Mouse (Mus musculus) cerebellum, postnatal 25 days (tissue): ENCODE results near the gene Tmem51.
"Not testable (repeated sequence)": the region's sequence is repeated elsewhere in the genome, so short reads cannot be mapped to it uniquely, and the experiment has no call there.

Experiments used
- DNase-seq, 2 experiments: peaks; one replicate each; pipeline ENCODE4 v3.0.0; 2021; ENCODE audit warnings: mixed read lengths in 2 of 2

The Tmem51 gene

DNA sequence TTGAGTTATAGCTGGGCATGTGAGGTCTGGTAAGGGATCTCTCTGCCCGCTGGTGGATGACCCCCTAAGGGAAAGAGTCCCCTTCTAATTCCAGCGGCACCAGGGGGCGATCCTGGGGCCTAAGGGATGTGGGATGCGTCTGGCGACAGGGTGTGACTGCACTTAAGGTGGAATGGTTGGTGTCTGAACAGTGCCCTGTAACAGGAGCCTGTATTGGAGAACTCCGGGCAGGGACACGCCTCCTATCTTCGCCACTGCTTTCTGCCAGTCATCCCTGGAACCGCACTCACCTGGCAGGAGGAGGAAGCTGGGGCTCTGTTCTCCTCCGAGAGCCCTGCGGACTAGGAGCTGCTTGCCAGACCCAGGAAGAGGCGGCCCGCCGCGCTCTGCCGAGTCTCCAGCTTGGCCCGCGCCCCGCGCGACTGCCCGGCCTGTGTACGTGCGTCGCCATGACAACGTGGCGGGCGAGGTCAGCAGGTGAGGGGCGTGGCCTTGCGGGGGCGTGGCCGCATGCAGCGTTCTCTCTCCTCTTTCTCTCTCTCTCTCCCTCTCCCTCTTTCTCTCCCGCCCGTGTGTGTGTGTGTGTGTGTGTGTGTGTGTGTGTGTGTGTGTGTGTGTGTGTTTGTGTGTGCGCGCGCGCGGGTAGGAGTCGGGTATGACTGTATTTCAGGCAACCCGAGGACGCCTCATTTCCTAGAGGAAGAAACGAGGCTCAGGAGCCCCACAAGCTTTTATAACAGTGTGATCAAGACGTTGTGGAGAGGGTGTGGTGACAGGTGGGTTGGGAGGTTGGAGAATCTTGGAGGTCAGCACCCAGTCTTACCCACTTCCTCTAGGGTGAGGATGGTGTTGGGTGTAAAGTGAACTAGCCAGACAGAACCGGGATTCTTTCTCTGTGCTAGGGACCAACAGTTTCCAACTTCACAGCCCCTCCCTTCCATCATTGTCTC lies 69.2 kb downstream of the Tmem51 start, which contains the start of gene Fhad1:
TSS of gene Fhad1 (minus strand) at position 424 of the 950 bp plus-strand sequence.
- peak; percentile 81 to 89 for DNase-seq

DNA sequence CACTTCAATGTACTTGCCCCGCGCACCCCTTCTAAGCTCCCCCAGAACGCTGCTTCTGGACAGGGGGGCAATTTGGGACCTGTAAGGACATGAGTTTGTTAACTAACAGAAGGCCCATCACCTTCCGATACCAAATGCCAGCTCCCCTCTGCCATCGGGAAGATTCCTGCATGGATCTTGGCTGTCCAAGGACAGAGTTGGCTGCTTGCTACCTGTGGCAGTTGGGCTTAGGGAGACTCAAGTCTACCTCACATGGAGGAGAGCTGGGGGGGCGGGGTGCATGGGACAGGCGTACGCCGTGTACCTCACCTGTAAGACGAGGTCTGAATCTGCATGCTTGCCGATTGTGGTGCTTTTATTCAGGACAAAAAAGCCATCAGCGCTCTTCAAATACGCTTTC lies 72.9 kb downstream of the Tmem51 start:
- DNase-seq = peak in 1 of 2 experiments; percentile 36

DNA sequence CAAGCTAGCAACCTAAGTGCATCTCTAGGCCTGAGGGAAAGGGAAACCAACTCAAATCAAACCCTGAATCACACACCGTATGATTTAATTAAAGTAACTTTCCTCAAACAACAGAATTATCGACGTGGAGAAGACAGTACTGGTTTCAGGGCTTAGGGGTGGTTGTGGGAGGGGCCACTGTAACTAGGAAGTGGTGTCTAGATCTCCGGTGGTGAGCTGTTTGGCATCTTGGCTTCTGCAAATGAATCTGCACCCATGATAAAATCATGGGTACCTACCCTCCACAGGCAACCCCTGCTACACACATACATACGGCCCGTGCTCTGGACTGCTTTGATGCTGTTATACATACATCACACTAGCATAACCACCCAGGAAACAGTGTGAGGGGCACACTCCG lies 73.7 kb downstream of the Tmem51 start:
- no peak for DNase-seq

DNA sequence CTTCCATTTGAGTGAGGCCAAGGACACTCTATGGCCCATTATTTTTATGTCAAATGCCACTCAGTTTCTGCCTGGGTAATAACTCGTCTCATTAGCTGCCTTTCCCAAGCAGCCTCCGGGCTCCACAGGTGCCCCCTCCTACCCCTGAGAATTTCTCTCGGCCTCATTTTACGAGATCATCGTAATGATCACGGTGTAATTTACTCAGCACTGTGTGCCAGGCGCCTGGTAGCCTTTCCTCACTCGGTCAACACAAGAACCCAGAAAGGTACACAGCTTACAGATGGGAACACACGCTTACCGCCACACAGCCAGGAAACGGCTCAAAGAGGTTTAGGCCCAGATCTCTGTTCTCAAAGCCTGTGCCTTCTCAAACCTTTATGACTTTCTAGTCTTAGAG lies 75.9 kb downstream of the Tmem51 start:
- no peak for DNase-seq

DNA sequence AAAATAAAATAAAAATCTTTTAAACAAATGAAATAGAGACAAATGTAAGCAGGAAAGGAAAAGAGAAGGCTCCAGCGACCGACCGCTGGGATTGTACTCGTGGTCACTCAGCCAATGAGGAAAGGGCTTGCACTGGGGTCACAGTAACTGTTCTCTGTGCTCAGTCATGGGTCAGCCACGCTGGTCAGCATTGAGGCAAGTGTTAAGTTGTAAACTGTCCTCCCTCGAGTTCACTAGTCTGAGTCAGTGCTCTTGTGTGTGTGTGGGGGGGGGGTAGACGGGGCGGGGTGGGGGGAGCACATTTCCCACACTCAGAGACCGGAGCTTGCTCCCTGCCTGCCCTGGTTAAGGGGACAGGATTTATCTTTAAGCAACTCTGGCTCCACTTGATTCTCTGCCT lies 83.5 kb downstream of the Tmem51 start:
- no peak for DNase-seq

DNA sequence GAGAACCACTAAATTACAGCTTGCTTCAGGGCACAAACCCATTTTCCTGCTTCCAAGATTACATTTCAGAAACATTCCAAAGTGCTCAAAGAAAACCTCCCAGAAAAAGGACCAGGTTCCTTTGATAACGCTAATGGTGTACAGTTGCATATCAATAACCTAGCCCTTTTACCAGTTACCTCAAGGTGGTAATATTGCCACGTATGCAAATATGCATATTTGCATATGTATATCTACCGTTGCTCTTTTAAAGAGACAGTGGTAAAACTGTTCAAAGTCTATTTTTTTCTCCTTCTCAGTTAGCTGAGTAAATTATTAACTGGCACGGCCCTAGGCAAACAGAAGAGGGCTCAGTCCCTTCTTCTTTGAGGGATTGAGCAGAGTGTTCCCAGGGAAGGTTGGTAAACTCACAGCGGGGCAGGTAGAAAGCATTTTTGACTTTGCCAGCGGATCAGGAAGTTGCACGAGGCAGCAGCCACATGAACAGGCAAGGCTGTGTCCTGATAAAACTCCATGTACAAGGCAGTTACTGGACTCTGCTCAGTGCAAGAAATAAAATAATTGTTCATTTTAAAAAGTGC lies 84.5 kb downstream of the Tmem51 start:
- DNase-seq = no peak

DNA sequence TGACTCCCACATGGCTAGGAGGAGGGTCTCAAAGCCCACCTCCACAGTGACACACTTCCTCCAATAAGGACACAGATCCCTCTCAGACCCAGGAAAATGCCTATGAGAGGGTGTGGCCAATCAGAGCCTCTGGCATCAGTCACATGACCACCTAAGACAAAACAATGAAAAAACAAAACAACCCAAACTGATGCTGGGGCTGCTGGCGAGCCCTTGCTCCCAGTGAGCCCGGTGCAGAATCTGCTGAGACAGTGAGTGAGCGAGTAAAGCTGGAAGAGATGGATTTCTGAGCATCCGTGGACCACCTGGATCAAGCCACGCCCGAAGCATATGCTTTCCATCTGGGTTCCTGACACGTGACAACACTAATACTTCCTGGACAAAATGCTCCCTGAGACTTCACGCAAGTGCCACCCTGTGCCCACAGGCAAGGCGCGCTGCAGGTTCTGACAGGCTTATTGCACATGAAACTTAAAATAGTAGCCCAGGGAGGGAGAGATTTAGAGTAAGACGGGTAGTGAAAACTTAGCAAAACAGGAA lies 85.8 kb downstream of the Tmem51 start:
- peak; percentile 46 to 63 for DNase-seq

DNA sequence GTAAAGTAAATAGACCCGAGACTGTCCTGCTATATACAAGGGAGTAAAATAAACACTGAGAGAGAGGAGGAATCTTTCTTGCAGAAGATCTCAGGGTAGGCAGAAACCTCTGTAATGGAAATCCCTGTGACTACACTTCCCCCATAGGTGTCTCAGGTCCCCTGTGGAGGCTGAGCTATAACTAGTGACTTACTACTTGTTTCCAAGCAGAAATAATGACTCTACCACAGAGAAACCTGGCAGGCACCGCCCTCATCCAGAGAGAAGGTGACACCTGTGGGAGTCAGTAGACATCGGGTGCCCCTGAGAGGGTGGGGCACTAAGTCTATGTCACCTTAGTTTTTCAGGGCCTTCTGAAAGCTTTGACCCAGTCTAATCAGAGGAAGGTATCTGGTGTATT lies 87.2 kb downstream of the Tmem51 start:
- no peak for DNase-seq

DNA sequence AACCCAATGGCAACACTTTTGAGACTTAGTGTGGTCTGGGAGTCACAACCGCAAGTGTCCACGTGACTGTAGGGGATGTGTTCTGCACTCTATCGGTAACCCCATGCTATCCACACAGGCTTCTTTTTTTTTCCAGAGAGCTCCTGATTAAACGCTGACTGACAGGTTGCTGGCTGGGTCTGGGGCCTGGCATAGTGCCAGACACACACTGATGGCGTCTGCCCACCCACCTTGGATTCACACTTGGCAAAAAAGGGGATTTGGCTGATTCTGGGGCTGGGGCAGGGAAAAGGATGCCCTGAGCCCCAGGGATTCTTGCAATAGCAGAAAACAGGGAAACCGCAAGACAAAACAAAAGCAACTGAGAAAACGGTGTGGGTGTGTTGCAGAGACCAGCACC lies 88.0 kb downstream of the Tmem51 start:
- no peak for DNase-seq

DNA sequence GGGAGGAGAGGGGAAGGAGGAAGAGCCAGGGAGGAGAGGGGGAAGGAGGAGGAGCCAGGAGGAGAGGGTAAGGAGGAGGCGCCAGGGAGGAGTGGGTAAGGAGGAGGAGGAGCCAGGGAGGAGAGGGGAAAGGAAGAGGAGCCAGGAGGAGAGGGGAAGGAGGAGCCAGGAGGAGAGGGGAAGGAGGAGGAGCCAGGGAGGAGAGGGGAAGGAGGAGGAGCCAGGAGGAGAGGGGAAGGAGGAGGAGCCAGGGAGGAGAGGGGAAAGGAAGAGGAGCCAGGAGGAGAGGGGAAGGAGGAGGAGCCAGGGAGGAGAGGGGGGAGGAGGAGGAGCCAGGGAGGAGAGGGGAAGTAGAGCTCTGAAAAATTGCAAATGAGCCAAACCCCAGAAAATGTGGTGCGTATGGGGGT lies 90.0 kb downstream of the Tmem51 start:
- not testable (repeated sequence) for DNase-seq

DNA sequence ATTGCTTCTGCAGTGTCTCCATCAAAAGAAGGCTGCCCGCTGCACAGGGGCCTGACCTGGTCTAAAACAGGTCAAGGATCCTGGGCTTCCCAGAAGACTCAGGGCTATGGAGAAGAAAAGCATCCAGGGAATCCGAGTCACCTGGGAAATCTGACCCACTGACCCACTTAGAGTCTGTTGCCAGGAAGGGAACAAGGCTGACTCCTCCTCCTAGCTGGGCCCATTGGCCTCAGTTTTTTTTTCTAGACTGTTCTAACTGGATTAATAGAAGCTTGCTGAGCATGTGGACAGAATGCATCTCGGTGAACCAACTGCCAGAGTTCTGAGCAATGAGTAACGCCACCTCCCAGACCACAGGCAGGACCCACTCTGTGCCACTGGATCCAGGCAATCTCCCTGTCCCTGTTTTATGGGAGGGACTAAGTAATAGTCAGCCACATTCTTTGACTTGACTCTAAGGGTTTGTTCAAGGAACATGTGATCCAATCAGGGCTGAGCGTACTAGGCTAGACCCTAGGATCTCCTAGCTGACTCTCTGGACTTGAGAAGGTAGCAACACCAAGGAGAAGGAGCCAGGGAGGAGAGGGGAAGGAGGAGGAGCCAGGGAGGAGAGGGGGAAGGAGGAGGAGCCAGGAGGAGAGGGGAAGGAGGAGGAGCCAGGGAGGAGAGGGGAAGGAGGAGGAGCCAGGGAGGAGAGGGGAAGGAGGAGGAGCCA lies 90.6 kb downstream of the Tmem51 start:
- DNase-seq = no peak

DNA sequence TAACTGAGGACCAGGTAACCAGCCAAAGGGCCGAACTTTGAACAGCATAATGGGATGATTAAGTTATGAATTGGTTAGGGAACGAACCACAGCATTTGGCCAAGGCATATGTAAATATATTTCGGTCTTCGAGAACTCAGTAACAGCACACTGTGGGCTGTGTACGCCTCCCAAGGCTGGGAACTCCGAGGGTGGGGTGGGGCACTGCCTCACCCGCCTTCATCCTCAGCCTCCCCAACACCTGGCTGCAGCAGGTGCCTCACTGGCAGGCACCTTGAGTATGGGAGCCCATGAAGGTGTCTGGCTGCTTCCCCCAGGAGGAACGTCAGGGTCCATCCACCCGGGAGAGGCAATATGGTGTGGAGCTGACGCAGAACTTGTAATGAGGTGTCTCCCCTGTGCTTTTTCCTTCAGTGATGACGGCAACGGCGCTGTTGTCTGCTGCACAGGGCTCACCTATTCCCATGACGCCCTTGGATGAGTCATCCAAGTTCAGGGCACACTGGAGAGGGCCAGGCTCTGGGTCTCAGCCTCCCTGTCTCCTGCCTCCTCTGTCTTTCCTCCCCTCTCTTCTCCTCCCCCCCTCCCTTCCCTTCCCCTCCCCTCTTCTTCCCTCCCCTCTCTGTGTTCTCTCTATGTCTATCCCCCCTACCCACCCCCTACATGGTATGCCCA lies 91.4 kb downstream of the Tmem51 start:
- no peak for DNase-seq

DNA sequence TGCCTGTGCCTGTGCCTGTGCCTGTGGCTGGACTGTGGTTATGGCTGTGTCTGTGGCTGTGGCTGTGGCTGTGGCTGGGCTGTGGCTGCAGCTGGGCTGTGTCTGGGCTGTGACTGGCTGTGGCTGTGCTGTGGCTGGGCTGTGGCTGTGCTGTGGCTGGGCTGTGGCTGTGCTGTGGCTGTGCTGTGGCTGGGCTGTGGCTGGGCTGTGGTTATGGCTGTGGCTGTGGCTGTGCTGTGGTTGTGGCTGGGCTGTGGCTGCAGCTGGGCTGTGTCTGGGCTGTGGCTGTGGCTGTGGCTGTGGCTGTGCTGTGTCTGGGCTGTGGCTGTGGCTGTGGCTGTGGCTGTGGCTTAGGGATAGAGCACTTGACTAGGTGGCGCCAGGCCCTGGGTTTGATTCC lies 95.9 kb downstream of the Tmem51 start:
- DNase-seq = no peak

DNA sequence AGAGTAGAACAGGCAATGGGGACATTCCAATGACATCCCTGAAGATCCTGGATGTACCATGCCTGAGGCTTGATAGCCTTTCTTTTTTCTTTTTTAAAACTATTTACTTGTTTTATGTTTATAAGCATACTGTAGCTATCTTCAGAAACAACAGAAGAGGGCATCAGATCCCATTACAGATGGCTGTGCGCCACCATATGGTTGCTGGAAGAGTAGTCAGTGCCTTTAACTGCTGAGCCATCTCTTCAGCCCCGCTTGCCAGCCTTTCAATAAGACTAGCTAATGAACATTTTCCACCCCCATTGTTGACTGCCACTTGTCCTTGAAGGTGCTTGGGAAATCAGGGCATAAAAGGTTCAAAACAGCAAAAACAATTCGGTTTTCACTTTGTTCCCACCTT lies 100.4 kb downstream of the Tmem51 start:
- DNase-seq = peak; percentile 39 to 70

DNA sequence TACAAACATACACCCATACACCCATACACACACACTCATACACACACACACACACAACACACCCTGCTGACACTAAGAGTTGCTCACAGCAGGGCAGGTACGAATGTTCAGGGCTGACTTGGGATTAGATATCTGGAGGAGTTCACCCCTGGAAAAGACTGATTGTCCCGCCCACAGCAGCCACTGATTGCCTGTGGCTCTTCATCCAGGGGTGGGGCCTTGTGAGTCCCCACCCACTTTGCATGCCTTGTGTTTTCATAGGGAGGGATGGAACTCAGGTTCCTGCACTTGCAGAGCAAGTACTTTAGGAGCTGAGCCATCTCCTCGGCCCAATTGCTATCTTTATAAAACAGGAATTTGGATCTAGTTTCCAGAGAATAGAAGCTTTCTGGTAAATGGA lies 102.6 kb downstream of the Tmem51 start:
- no peak for DNase-seq
